Mouse (Mus musculus) heart, postnatal 0 days (tissue): ENCODE measurements around the gene Fam83c.

Source experiments
- CTCF ChIP-seq: IDR thresholded peaks from 2 replicates; pipeline ENCODE4 v1.5.1; 2016; ENCODE audit warnings: antibody characterized with exemption, control low read depth, low read depth
- EP300 ChIP-seq: IDR thresholded peaks from 2 replicates; pipeline ENCODE4 v1.6.1; 2016; ENCODE audit warnings: antibody characterized with exemption, low read depth

DNA sequence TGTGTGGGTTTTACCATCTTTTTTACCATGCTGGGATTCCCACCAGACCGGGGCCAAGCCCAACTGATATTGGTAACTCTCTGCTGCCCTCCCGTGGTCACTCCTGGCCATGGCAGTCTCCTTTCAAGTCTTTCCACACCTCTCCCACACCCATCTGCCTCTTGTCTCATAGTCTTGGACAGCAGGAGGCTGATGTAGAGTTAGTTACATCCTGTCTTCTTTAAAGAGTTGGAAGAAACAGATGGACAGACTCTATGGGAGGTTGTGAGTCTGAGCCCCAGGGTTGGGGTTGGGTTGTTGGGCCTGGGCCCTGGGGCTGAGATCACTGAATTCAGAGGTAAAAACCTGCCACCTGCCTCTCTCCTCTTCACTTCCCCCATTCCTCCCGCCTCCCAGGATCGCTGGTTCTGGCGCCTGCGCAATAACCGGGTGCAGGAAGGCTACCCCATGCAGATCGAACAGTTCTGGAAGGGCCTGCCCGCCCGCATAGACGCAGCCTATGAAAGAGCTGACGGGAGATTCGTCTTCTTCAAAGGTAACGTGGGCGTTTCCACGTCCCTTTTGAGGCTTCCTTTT is 22.7 kb downstream of the Fam83c start:
- TF ChIP-seq CTCF, result peak; percentile 76
- no peak for TF ChIP-seq EP300
